Mouse (Mus musculus) midbrain, embryonic 11.5 days (tissue): ENCODE measurements around the gene Gtf2ird1. TPM values are rescaled to one million over a fixed set of nuclear protein-coding genes. Genes with fewer than 3 reads are reported as not detected.
"Not testable (repeated sequence)": the region's sequence is repeated elsewhere in the genome, so short reads cannot be mapped to it uniquely, and the experiment has no call there.

ENCODE experiments used
- ATAC-seq: fragments of 200-750 bp; cut with Nextera tagmentation; 2 replicates; pipeline ENCODE4 v1.8.0; 2017; ENCODE audit warnings: moderate TSS enrichment, moderate library complexity; ENCODE audit not compliant: low FRiP score
- DNase-seq: peaks from one replicate; pipeline ENCODE4 v3.0.0; 2015; ENCODE audit warnings: low spot score; ENCODE audit errors: missing footprints
- H3K27ac ChIP-seq: fragments of 300-500 bp; sonication (generic); 2 replicates; pipeline ENCODE4 v1.5.1; 2014; ENCODE audit warnings: low read depth, low read length
- H3K27me3 ChIP-seq: fragments of 300-500 bp; sonication (generic); 2 replicates; pipeline ENCODE4 v1.6.1; 2014; ENCODE audit warnings: mild to moderate bottlenecking, low read length, moderate library complexity, mixed read lengths; ENCODE audit not compliant: control insufficient read depth, insufficient read depth
- H3K36me3 ChIP-seq: fragments of 300-500 bp; sonication (generic); 2 replicates; pipeline ENCODE4 v1.6.1; 2014; ENCODE audit warnings: mild to moderate bottlenecking, low read length, moderate library complexity, mixed read lengths; ENCODE audit not compliant: control insufficient read depth, insufficient read depth
- H3K4me1 ChIP-seq: fragments of 300-500 bp; sonication (generic); 2 replicates; pipeline ENCODE4 v1.6.1; 2014; ENCODE audit warnings: low read length; ENCODE audit not compliant: control insufficient read depth, insufficient read depth
- H3K4me2 ChIP-seq: fragments of 300-500 bp; sonication (generic); 2 replicates; pipeline ENCODE4 v1.6.1; 2014; ENCODE audit warnings: mild to moderate bottlenecking, moderate library complexity
- H3K4me3 ChIP-seq: fragments of 300-500 bp; sonication (generic); 2 replicates; pipeline ENCODE4 v1.5.1; 2014; ENCODE audit warnings: low read depth, low read length
- H3K9ac ChIP-seq: fragments of 300-500 bp; sonication (generic); 2 replicates; pipeline ENCODE4 v1.6.1; 2014; ENCODE audit warnings: low read length
- H3K9me3 ChIP-seq: fragments of 300-500 bp; sonication (generic); 2 replicates; pipeline ENCODE4 v1.6.1; 2016; ENCODE audit warnings: low read length; ENCODE audit not compliant: control insufficient read depth
- WGBS: fragments of 180-500 bp; shearing (Covaris S2); extraction: QIAGEN DNeasy Blood & Tissue Kit; methylation state at CpG from one replicate; pipeline ENCODE4 v1.1.7; 2014; 5-methylcytosine and 5-hydroxymethylcytosine counted together
- polyA plus RNA-seq: library from polyadenylated mRNA; unstranded; fragments of >200 nt; fragmentation: Nextera tagmentation; extraction: Ambion mirVana; gene quantifications from 2 replicates; pipeline ENCODE4 v1.2.1, GENCODE M21; 2014

Gene Gtf2ird1
- polyA plus RNA-seq, 1 experiment from 2014 or later, result 86.5 TPM

- H3K27me3 ChIP-seq, result no peaks in the 10 kb centered on the region
- no peak overlapping the region for H3K4me2 ChIP-seq
- H3K4me1 ChIP-seq, result peaks cover 16% of the 10 kb centered on the region
- no peak overlapping the region for H3K27ac ChIP-seq
- H3K4me3 ChIP-seq, result no peak overlapping the region
- no peaks in the 10 kb centered on the region for H3K9me3 ChIP-seq
- 91% methylated on average over 2 of the region's 2 CpGs for WGBS
- H3K36me3 ChIP-seq, result peaks cover 2% of the 10 kb centered on the region
- no peak overlapping the region for H3K9ac ChIP-seq
- ATAC-seq, result no peak
- peak; percentile 82 for DNase-seq
These were observed 855 bp upstream of the Gtf2ird1 start for GRCm38 (mm10) chr5:134457371-134457770.

DNA sequence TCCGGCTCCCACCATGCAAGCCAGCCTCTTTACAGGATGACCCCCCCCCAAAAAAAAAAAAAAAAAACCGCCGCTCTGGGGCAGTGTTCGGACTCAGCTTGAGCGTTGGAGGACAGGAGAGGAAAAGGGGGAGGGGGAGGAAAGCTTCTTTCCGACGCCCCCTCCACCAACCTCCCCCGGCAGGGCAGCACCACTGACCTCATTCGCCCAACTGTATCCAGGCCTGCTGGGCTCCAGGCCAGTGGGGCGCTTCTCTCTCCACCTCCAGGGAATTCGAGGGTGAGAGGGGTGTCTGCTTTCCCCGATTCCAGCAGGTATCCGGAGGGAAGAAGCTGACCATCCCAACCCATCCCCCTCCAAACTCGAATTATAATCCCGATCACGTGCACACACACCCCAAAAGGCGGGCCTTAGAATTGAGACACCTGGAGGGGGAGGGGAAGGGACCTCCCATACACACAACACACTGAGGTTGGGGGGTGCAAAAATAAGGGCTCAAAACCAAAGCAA lies 547 bp downstream of the Gtf2ird1 start:
- peak overlapping the region; percentile 93 for H3K9ac ChIP-seq
- peaks cover 16% of the 10 kb centered on the region for H3K4me1 ChIP-seq
- peak; percentile 60 for ATAC-seq
- H3K36me3 ChIP-seq, result peaks cover 8% of the 10 kb centered on the region
- peak overlapping the region; percentile 70 for H3K27ac ChIP-seq
- under 1% methylated on average over 15 of the region's 17 CpGs for WGBS
- peak; percentile 97 for DNase-seq
- no peaks in the 10 kb centered on the region for H3K27me3 ChIP-seq
- H3K9me3 ChIP-seq, result no peaks in the 10 kb centered on the region
- peak overlapping the region; percentile 84 for H3K4me3 ChIP-seq
- peak overlapping the region; percentile 89 for H3K4me2 ChIP-seq

DNA sequence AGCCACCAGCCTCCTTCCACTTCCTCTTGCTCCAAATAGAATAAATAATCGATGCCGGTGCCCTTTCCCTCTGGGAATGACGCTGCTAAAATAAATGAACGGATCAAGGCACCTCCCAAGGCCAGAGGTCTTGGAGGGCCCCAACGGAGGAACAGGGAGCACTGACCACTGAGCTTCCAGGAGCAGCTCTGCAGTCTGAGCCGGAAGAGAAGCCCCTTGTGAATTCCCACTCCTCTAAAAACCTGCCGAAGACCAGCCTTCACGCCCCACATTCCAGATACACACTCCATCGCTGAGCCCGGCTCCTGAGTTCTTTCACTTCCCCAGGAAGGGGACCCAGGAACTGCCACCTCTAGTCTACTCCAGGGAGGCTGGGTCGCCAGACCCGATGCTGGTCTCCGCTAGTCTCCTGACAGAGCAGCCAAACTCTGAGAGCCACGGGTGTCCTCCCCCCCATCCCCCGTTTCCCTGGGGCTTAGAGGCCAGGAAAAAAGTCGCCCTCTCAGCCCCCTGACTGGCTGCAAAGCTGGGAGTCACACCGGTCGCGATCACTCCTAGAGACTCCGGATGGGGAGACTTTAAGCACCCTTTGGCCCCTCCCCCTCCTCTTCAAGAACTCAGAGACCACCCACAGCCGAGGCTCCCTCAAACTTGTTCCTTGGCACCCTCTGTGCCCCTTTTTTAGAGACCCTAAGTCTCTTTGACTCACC lies 1.2 kb downstream of the Gtf2ird1 start:
- Histone ChIP-seq H3K27me3 (no peaks in the 10 kb centered on the region), H3K36me3 (peaks cover 8% of the 10 kb centered on the region), H3K27ac (peak overlapping the region; percentile 70), H3K4me1 (peaks cover 16% of the 10 kb centered on the region), H3K4me3 (peak overlapping the region; percentile 84), H3K9me3 (no peaks in the 10 kb centered on the region), H3K9ac (peak overlapping the region; percentile 93), H3K4me2 (peak overlapping the region; percentile 89)
- 2% methylated on average over 21 of the region's 21 CpGs for WGBS
- DNase-seq, result peak; percentile 97
- peak; percentile 54 for ATAC-seq

DNA sequence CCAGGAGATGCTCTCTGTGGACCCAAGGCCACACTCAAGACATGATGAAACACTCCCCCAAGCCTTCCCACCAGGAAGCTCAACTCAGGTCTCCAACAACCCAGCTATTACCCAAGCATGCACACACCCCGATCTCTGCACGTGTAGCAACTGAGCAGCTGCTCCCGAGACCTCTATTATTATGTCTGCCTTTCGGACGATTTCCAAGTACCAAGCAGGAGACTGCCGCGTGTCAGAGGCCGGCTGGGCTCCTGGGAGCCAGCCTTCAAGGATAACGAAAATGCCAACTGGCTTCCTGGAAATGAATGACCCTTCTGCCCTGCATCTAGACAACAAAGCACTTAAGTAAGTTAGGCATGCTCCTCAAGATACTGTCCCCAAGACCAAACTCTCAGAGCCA lies 2.1 kb downstream of the Gtf2ird1 start:
- ATAC-seq, result no peak
- H3K4me3 ChIP-seq, result peak overlapping the region; percentile 84
- peaks cover 8% of the 10 kb centered on the region for H3K36me3 ChIP-seq
- no peaks in the 10 kb centered on the region for H3K9me3 ChIP-seq
- peak overlapping the region; percentile 89 for H3K4me2 ChIP-seq
- peaks cover 16% of the 10 kb centered on the region for H3K4me1 ChIP-seq
- no peaks in the 10 kb centered on the region for H3K27me3 ChIP-seq
- DNase-seq, result no peak
- H3K27ac ChIP-seq, result no peak overlapping the region; the same call in 1 of the 2 replicates
- 59% methylated on average over 9 of the region's 9 CpGs for WGBS
- peak overlapping the region; percentile 93 for H3K9ac ChIP-seq

- ATAC-seq, result no peak
These were observed 2.9 kb downstream of the Gtf2ird1 start for GRCm38 (mm10) chr5:134453577-134453976.

DNA sequence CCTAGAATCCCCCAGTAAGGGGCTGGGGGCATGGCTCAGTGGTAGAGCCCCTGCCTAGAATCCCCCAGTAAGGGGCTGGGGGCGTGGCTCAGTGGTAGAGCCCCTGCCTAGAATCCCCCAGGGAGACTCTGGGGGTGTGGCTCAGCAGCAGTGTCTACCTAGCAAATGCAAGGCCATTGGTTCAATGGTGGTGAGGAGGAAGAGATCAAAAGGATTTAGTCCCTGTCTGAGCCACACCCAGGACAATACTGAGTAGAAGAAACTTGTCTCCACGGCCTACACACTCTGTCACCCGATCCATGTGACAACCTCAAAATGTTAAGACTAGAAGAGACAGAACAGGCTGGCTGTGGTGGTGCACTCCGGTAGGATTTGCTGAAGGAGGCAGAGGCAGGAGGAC lies 9.8 kb downstream of the Gtf2ird1 start:
- WGBS, result 95% methylated on average over 4 of the region's 4 CpGs

More at GRCm38 (mm10) chr5:134453577-134453976, 2.9 kb downstream of the Gtf2ird1 start:
- no peak overlapping the region for H3K9ac ChIP-seq
- H3K4me3 ChIP-seq, result no peak overlapping the region
- no peaks in the 10 kb centered on the region for H3K27me3 ChIP-seq
- H3K27ac ChIP-seq, result no peak overlapping the region
- peaks cover 16% of the 10 kb centered on the region for H3K4me1 ChIP-seq
- WGBS, result 42% methylated on average over 1 of the region's 1 CpGs
- no peaks in the 10 kb centered on the region for H3K9me3 ChIP-seq
- DNase-seq, result peak; percentile 75
- no peak overlapping the region for H3K4me2 ChIP-seq
- H3K36me3 ChIP-seq, result peaks cover 8% of the 10 kb centered on the region

DNA sequence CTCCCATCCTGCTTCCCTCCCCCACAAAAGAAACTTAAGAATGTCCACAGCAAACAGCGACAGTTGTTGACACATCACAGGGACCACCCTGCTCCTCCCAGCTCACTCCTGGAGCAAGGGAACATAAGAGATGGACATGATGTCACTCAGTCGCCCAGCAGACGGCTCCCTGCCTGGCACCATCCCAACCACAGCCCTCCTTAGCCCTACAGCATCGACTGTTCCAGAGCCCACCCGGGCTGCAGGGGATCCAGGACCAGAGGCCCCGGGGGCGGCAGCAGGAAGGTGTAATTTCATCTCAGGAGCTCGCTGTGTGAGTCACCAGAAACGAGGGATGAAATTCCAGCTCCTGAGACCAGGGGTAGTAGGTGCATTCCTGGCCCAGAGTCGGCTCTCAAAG lies 10.6 kb downstream of the Gtf2ird1 start:
- peaks cover 5% of the 10 kb centered on the region; the same call in 1 of the 2 replicates for H3K9me3 ChIP-seq
- peaks cover 13% of the 10 kb centered on the region for H3K36me3 ChIP-seq
- H3K27ac ChIP-seq, result no peak overlapping the region
- DNase-seq (peak; percentile 39), ATAC-seq (no peak)
- no peak overlapping the region for H3K4me3 ChIP-seq
- peaks cover 2% of the 10 kb centered on the region; the same call in 1 of the 2 replicates for H3K4me1 ChIP-seq
- H3K9ac ChIP-seq, result no peak overlapping the region
- H3K4me2 ChIP-seq, result no peak overlapping the region
- whole genome bisulfite sequencing, result 83% methylated on average over 10 of the region's 10 CpGs
- H3K27me3 ChIP-seq, result no peaks in the 10 kb centered on the region

More for the DNA sequence above, 9.8 kb downstream of the Gtf2ird1 start:
- H3K9ac ChIP-seq, H3K27ac ChIP-seq, H3K9me3 ChIP-seq, ATAC-seq, H3K4me1 ChIP-seq, H3K27me3 ChIP-seq, H3K4me2 ChIP-seq, H3K4me3 ChIP-seq: not testable (repeated sequence)
- H3K36me3 ChIP-seq, result peaks cover 11% of the 10 kb centered on the region
- peak; percentile 47 for DNase-seq

- no peak for ATAC-seq
- WGBS, result 77% methylated on average over 10 of the region's 10 CpGs
These were observed 11.2 kb downstream of the Gtf2ird1 start for GRCm38 (mm10) chr5:134445208-134445831.

GRCm38 (mm10) chr5:134444473-134444872 lies 12.0 kb downstream of the Gtf2ird1 start:
- ATAC-seq (no peak), DNase-seq (no peak)
- Histone ChIP-seq H3K4me3 (no peak overlapping the region), H3K4me2 (no peak overlapping the region), H3K9ac (no peak overlapping the region), H3K9me3 (peaks cover 5% of the 10 kb centered on the region; the same call in 1 of the 2 replicates), H3K36me3 (peaks cover 17% of the 10 kb centered on the region), H3K27ac (no peak overlapping the region), H3K27me3 (no peaks in the 10 kb centered on the region), H3K4me1 (peaks cover 2% of the 10 kb centered on the region; the same call in 1 of the 2 replicates)
- 94% methylated on average over 7 of the region's 7 CpGs for whole genome bisulfite sequencing

More at GRCm38 (mm10) chr5:134445208-134445831, 11.2 kb downstream of the Gtf2ird1 start:
- Histone ChIP-seq H3K36me3 (peaks cover 13% of the 10 kb centered on the region), H3K4me1 (peaks cover 2% of the 10 kb centered on the region; the same call in 1 of the 2 replicates), H3K27me3 (no peaks in the 10 kb centered on the region), H3K4me2 (no peak overlapping the region), H3K27ac (no peak overlapping the region), H3K4me3 (no peak overlapping the region), H3K9ac (no peak overlapping the region), H3K9me3 (peaks cover 5% of the 10 kb centered on the region; the same call in 1 of the 2 replicates)
- no peak for DNase-seq
